Mouse (Mus musculus): ENCODE results near the gene Rnf145. TPM values are rescaled to one million over a fixed set of nuclear protein-coding genes. Genes with fewer than 3 reads are reported as not detected.

Rnf145 gene
- polyA plus RNA-seq, 1 experiment: 43.3 TPM

DNA sequence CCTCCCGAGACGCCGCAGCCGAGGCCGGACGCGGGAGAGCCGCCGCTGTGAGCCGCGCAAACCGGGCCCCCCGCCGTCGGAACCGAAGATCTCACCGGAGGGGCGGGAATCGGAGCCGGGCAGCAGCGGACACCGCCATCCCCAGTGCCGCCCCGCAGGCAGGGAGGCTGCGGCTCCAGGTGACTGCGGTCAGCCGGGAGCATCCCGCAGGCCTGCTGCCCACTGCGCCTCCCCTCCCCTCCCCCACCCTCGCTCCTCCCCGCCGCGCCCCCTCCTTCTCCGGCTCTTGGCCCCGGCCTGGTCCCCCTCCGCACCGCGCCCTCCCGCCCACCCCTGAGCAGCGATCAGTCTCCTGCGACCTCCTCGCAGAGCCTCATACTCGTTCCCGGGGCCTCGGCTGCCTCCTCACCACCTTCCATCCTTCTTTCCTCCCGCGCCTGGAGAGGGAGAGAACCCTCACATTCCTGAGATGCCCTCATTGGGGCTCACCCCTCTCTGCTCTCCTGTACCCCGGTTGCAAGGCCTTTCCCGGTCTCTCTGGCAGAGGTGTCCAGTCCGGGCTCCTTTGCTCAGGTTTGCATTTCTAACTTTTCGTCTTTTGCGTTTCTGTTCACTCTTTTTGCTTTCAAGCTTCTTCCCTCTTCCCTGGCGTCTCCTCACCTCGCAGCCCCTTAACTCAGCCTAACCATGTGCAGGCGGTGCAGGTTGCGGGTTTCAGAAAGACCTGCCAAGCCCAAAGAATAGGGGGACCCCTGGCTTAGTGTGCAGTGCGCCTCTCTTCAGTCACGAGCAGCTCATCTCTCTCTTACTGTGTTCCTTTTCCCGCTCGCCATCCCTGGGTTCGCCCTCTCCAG lies 559 bp downstream of the Rnf145 start:
- TF ChIP-seq CTCF (IDR thresholded peaks at IDR 0.05; ENCODE audit: low read depth, low read length) (no peak), POLR2A (IDR thresholded peaks at IDR 0.05; ENCODE audit: borderline replicate concordance, low read depth, low read length) (no peak)
- Histone ChIP-seq H3K27ac (ENCODE audit: insufficient read depth, low read depth, low read length) (peak overlapping the region; percentile 92), H3K4me3 (ENCODE audit: insufficient read depth, low read length) (peak overlapping the region; percentile 74), H3K4me1 (ENCODE audit: control insufficient read depth, insufficient read depth, low read length) (peaks cover 36% of the 10 kb centered on the region)

DNA sequence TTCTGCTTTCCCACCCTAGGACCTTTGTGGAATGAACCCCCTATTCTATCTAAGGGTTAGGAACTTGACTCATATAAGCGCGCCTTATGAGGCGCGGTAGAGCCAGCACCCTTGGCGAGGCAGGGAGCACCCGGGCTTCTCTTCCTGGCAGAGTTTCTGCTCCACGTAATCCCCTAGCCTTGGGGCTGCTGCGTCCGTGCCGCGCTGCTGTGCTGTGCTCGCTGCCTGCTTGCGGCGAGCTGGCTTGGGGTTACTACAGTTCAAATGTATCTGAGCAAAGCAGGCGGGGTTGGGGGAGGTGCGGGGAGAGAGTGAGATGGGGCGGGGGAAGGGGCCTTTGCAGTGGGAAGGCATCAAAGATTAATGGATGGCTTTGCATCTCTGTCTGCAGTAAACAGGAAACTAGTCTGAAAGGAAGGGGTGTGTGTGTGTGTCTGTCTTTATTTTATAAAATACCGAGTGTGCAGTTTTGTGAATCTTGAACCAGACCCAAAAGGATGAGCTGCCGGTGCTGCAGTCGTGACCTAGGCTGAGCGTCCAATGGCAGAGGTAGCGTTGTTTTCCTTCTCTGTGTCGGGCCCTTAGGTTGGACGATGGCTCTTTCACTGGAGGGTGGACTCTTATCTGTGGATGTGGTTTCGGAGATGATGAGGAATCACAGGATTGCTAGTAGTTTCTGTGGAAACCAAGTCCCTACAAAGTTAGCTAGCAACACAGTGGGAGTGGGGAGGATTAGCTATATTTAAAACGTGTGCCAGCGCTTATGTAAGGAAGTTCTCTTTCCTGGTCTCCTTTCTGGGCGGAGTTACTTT lies 1.4 kb downstream of the Rnf145 start:
- Histone ChIP-seq H3K4me3 (ENCODE audit: insufficient read depth, low read length) (peak overlapping the region; percentile 74), H3K4me1 (ENCODE audit: control insufficient read depth, insufficient read depth, low read length) (peaks cover 36% of the 10 kb centered on the region), H3K27ac (ENCODE audit: insufficient read depth, low read depth, low read length) (peak overlapping the region; percentile 92)
- TF ChIP-seq POLR2A (IDR thresholded peaks at IDR 0.05; ENCODE audit: borderline replicate concordance, low read depth, low read length) (no peak), CTCF (IDR thresholded peaks at IDR 0.05; ENCODE audit: low read depth, low read length) (no peak)

DNA sequence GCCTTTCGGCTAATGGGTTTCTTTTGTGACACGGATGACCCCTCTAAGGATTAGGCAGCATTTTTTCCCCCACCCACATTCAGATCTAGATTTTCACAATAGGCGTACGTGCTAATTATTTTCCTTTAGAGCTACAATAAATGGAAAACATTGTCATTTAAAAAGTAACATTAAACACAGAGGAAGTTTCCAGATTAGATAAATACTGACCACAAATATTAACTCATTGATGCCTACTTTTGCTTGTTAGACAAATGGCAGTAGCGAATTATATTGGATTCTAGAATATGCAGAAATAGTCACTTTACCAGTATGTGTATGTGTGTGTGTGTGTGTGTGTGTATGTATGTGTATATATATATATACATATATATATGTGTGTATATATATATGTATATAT lies 3.8 kb downstream of the Rnf145 start:
- no peak for TF ChIP-seq POLR2A (IDR thresholded peaks at IDR 0.05; ENCODE audit: borderline replicate concordance, low read depth, low read length)
- TF ChIP-seq CTCF (IDR thresholded peaks at IDR 0.05; ENCODE audit: low read depth, low read length): no peak
- Histone ChIP-seq H3K4me3 (ENCODE audit: insufficient read depth, low read length) (no peak overlapping the region), H3K27ac (ENCODE audit: insufficient read depth, low read depth, low read length) (no peak overlapping the region), H3K4me1 (ENCODE audit: control insufficient read depth, insufficient read depth, low read length) (peaks cover 32% of the 10 kb centered on the region)

DNA sequence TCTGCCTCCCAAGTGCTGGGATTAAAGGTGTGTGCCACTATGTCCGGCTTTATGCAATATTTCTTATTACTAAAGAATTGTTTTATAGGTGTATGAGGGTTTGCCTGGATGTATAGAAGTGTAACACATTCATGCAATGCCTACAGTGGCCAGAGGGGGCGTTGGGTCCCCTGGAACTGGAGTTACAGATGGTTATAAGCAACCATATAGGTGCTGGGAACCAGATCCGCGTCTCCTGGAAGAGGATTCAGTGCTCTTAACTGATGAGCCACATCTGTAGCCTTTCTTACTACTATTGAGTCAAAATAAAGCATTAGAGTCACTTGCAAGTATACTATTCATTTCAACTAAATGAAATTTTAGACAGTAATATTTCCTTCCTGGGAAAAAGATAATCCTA lies 7.0 kb downstream of the Rnf145 start:
- H3K27ac ChIP-seq (ENCODE audit: insufficient read depth, low read depth, low read length): no peak overlapping the region
- H3K4me3 ChIP-seq (ENCODE audit: insufficient read depth, low read length): no peak overlapping the region
- H3K4me1 ChIP-seq (ENCODE audit: control insufficient read depth, insufficient read depth, low read length): peaks cover 44% of the 10 kb centered on the region
- TF ChIP-seq POLR2A (IDR thresholded peaks at IDR 0.05; ENCODE audit: borderline replicate concordance, low read depth, low read length) (no peak), CTCF (IDR thresholded peaks at IDR 0.05; ENCODE audit: low read depth, low read length) (no peak)

DNA sequence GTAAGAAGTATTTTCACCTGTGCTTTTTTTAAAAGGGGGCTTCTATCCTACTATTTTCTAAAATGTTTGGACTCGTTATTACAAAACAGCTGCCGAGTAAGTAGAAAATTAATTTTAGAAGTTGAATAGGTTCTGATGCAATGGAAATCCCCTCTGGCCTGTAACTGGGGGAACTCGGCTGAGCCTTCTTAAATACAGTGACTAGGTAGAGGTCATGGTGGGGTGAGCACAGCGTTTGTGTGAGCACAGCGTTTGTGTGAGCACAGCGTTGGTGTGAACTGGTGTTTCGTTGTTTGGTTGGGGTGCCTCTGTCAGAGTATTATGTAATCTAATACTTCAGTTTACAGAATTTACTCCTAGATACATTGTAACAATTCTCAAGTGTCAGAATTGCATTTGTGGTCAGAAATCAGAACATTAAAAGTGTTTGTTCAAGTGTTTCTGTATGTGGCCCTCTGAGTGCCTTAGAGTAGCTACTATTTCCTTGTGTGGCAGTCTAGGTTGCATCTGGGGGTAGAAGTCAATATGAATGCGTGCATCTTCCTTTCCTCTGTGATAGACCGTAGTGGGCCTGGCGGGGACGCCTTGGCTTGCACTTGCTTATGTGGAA lies 8.0 kb downstream of the Rnf145 start:
- no peak overlapping the region for H3K27ac ChIP-seq (ENCODE audit: insufficient read depth, low read depth, low read length)
- H3K4me3 ChIP-seq (ENCODE audit: insufficient read depth, low read length): no peak overlapping the region
- TF ChIP-seq CTCF (IDR thresholded peaks at IDR 0.05; ENCODE audit: low read depth, low read length): no peak
- TF ChIP-seq POLR2A (IDR thresholded peaks at IDR 0.05; ENCODE audit: borderline replicate concordance, low read depth, low read length): no peak
- peaks cover 37% of the 10 kb centered on the region for H3K4me1 ChIP-seq (ENCODE audit: control insufficient read depth, insufficient read depth, low read length)

DNA sequence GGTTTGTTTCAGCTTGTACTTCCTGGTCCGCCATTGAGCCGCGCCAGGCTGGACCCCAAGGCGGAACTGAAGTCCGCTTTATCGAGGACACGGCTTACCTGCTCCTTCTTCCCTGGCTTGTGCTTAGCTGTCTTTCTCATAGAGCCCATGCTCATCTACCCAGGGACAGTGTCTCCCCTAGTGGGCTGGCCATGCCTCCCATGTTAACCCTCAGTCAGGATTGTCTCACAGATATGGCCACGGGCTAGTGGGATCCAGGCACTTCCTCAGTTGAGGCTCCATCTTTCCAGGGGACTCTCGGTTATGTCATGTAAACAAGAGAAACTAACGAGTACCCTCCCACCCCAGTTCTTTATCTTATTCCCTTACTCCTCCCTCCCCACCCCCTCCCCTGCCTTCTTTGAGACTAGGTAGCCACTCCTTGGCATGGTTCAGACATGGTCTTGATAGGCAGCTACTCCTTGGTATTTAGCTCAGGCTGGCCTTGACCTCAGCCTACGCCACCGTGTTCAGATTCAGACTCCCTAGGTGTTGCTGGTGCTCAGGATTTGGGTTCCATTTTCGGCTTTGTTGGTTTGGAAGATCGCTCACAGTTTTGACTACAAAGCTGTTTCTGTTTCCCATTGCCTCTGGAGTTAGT lies 9.9 kb downstream of the Rnf145 start:
- Histone ChIP-seq H3K4me3 (ENCODE audit: insufficient read depth, low read length) (0 out of 2 replicates have a peak overlapping the region, but pooled peaks have one; percentile 6), H3K4me1 (ENCODE audit: control insufficient read depth, insufficient read depth, low read length) (peaks cover 27% of the 10 kb centered on the region), H3K27ac (ENCODE audit: insufficient read depth, low read depth, low read length) (no peak overlapping the region)

DNA sequence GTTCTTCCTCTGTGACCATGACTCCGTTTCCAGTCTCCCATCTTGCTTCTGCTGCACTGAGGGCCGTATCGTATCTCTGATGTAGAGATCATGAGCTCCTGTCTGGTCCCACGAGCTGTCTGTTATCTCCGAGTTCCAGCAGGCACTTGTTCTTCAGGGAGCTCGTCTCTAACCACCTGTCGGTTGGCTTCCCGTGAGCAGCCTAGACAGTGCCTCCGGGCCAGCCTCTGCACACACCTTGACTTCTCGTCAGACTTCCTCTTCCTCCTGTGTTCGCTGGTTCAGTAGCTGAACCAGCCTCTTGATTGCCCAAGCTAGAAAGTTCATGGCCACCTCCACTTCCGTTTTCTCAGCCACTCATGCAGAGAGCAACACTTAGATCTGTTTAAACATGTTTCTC lies 10.4 kb downstream of the Rnf145 start:
- Histone ChIP-seq H3K4me3 (ENCODE audit: insufficient read depth, low read length) (peak overlapping the region; percentile 6; the same call in 1 of the 2 replicates), H3K4me1 (ENCODE audit: control insufficient read depth, insufficient read depth, low read length) (peaks cover 24% of the 10 kb centered on the region), H3K27ac (ENCODE audit: insufficient read depth, low read depth, low read length) (no peak overlapping the region)
- no peak for TF ChIP-seq POLR2A (IDR thresholded peaks at IDR 0.05; ENCODE audit: borderline replicate concordance, low read depth, low read length)
- no peak for TF ChIP-seq CTCF (IDR thresholded peaks at IDR 0.05; ENCODE audit: low read depth, low read length)

More for the DNA sequence above, 9.9 kb downstream of the Rnf145 start:
- TF ChIP-seq CTCF (IDR thresholded peaks at IDR 0.05; ENCODE audit: low read depth, low read length) (no peak), POLR2A (IDR thresholded peaks at IDR 0.05; ENCODE audit: borderline replicate concordance, low read depth, low read length) (no peak)

DNA sequence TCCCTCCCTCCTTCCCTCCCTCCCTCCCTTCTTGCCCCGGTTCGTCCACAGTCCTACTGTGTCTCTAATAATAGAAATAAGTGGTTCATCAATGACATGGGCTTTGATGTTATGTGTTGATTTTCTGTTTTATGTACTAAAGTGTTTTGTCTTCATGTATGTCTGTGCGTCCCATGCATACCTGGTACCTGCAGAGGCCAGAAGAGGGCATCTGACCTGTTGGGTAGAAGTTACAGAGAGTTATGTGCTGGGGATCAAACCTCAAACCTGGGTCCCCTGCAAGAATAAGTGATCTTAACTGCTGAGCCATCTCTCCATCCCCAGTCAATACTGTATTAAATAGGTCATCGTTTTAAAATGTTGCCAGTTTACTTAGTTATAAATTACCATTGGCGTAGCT lies 11.0 kb downstream of the Rnf145 start:
- no peak overlapping the region for H3K27ac ChIP-seq (ENCODE audit: insufficient read depth, low read depth, low read length)
- peaks cover 22% of the 10 kb centered on the region for H3K4me1 ChIP-seq (ENCODE audit: control insufficient read depth, insufficient read depth, low read length)
- no peak overlapping the region for H3K4me3 ChIP-seq (ENCODE audit: insufficient read depth, low read length)
- TF ChIP-seq POLR2A (IDR thresholded peaks at IDR 0.05; ENCODE audit: borderline replicate concordance, low read depth, low read length) (no peak), CTCF (IDR thresholded peaks at IDR 0.05; ENCODE audit: low read depth, low read length) (no peak)

DNA sequence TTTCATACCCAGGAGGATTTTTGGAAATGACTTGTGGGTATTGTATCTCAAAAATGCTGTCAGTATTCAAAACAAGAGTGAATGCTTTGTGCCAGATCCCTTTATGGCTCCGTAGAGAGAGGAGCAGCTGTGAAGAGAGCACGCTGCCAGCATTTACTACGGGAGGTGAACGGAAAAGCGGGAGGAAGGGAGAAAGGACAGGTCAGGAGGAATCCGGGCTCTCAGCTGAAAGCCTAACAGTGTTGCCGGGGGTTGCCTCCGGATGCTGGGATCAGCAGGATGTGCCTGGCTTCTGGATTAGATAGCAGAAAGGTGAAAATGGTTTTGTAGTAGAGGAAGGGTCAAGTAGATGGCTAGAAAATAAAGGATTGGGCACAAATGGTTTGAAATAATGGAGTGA lies 11.6 kb downstream of the Rnf145 start:
- Histone ChIP-seq H3K4me3 (ENCODE audit: insufficient read depth, low read length) (no peak overlapping the region), H3K4me1 (ENCODE audit: control insufficient read depth, insufficient read depth, low read length) (peaks cover 22% of the 10 kb centered on the region), H3K27ac (ENCODE audit: insufficient read depth, low read depth, low read length) (no peak overlapping the region)
- no peak for TF ChIP-seq CTCF (IDR thresholded peaks at IDR 0.05; ENCODE audit: low read depth, low read length)
- TF ChIP-seq POLR2A (IDR thresholded peaks at IDR 0.05; ENCODE audit: borderline replicate concordance, low read depth, low read length): no peak
